Mouse (Mus musculus) thymus, adult 2 months (tissue): ENCODE results near the gene Slc25a23. TPM values are rescaled to one million over a fixed set of nuclear protein-coding genes. Genes with fewer than 3 reads are reported as not detected.

Experiments
- DNase-seq: peaks from one replicate; pipeline ENCODE4 v3.0.0; 2021
- H3K27ac ChIP-seq: fragments of 200-500 bp; 2 replicates; pipeline ENCODE4 v1.5.1; 2012; ENCODE audit warnings: low read length, control low read depth; ENCODE audit not compliant: control insufficient read depth, insufficient read depth
- H3K27me3 ChIP-seq: fragments of 200-500 bp; 2 replicates; pipeline ENCODE4 v1.6.1; 2012; ENCODE audit warnings: mild to moderate bottlenecking, low read length, moderate library complexity, mixed read lengths; ENCODE audit not compliant: control insufficient read depth, insufficient read depth
- H3K36me3 ChIP-seq: fragments of 200-500 bp; 2 replicates; pipeline ENCODE4 v1.6.1; 2012; ENCODE audit warnings: mild to moderate bottlenecking, low read length, moderate library complexity; ENCODE audit not compliant: control insufficient read depth, insufficient read depth
- H3K4me1 ChIP-seq: fragments of 200-500 bp; replicated peaks from 2 replicates; pipeline ENCODE4 v1.6.1; 2012; ENCODE audit warnings: low read length; ENCODE audit not compliant: control insufficient read depth, insufficient read depth
- H3K4me3 ChIP-seq: fragments of 200-500 bp; 2 replicates; pipeline ENCODE4 v1.5.1; 2012; ENCODE audit warnings: mild to moderate bottlenecking, low read length, control low read depth, moderate library complexity; ENCODE audit not compliant: control insufficient read depth, insufficient read depth
- CTCF ChIP-seq: fragments of 200-500 bp; IDR thresholded peaks from 2 replicates; pipeline ENCODE4 v1.5.1; 2012; ENCODE audit warnings: mild to moderate bottlenecking, control low read depth, low read length, moderate library complexity, borderline replicate concordance; ENCODE audit not compliant: control insufficient read depth, poor library complexity, insufficient read depth; ENCODE audit errors: extremely low read depth
- POLR2A ChIP-seq: fragments of 200-500 bp; IDR thresholded peaks from 2 replicates; pipeline ENCODE4 v1.6.1; 2012; ENCODE audit warnings: mild to moderate bottlenecking, low read length, control low read depth, moderate library complexity; ENCODE audit not compliant: control insufficient read depth, poor library complexity, insufficient read depth; ENCODE audit errors: extremely low read depth
- WGBS: fragments of 180-500 bp; shearing (Covaris S2); methylation state at CpG from one replicate; pipeline ENCODE4 v1.1.7; 2018; 5-methylcytosine and 5-hydroxymethylcytosine counted together
- polyA plus RNA-seq: library from polyadenylated mRNA; depleted of rRNA; stranded (reverse); fragments of >200 nt; gene quantifications from 2 replicates; pipeline ENCODE4 v1.2.3, GENCODE M21; 2012; rRNA removed

Gene Slc25a23
- 76.5 and 93.2 TPM in 2 replicates for polyA plus RNA-seq

GRCm38 (mm10) chr17:57059486-57059977 lies at the start of gene Slc25a23:
TSS of gene Slc25a23 (minus strand) at chr17:57059863.
- TF ChIP-seq CTCF (no peak), POLR2A (no peak)
- Histone ChIP-seq H3K4me3 (peak within 1 kb of the TSS; percentile 89), H3K27me3 (peaks cover 3% of the 10 kb centered on the region; the same call in 1 of the 2 replicates), H3K4me1 (peaks cover 26% of the 10 kb centered on the region), H3K36me3 (0 out of 2 replicates have a peak, but pooled peaks cover under 1% of the 10 kb centered on the region), H3K27ac (peak within 1 kb of the TSS; percentile 52)
- under 1% methylated on average over 45 of the region's 45 CpGs for WGBS
- peak; percentile 77 for DNase-seq

GRCm38 (mm10) chr17:57108666-57109171 lies 49.1 kb upstream of the Slc25a23 start:
- WGBS = 83% methylated on average over 5 of the region's 5 CpGs
- TF ChIP-seq POLR2A (no peak), CTCF (no peak)
- H3K36me3 ChIP-seq = no peaks in the 10 kb centered on the region
- peaks cover 14% of the 10 kb centered on the region for H3K4me1 ChIP-seq
- no peak for DNase-seq
- H3K27ac ChIP-seq = no peak overlapping the region
- H3K27me3 ChIP-seq = no peaks in the 10 kb centered on the region
- no peak overlapping the region for H3K4me3 ChIP-seq

DNA sequence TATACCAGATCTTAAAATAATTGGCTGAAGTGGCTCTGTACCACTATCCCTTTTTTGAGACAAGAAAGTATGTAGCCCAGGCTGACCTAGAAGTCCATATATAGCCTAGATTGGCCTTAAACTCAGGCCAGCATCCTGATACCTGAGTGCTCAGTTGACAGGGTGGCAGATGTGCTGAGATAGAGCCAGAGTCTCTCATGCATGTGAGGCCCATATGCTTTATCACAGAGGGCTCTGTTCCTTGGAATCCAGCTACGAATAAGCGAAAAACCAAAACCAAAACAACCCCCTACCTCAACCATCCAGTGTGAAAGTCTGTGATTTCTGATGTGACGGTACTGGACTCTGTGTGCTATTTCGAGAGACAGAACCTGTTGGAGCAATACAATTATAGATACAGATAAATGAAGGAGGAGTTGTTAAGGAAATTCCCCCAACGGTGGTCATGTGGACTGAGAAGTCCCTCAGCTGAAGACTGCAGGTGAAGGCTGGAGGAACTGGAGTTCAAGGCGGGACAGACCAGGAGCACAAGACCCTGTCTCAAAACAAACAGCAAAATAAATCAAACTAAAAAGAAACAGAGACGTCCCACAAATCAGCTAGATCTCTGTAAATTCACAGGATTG lies 48.5 kb upstream of the Slc25a23 start:
- Histone ChIP-seq H3K4me1 (peaks cover 18% of the 10 kb centered on the region), H3K27me3 (no peaks in the 10 kb centered on the region), H3K4me3 (no peak overlapping the region), H3K27ac (no peak overlapping the region), H3K36me3 (no peaks in the 10 kb centered on the region)
- TF ChIP-seq POLR2A (no peak), CTCF (no peak)
- no peak for DNase-seq
- WGBS = 99% methylated on average over 7 of the region's 7 CpGs

DNA sequence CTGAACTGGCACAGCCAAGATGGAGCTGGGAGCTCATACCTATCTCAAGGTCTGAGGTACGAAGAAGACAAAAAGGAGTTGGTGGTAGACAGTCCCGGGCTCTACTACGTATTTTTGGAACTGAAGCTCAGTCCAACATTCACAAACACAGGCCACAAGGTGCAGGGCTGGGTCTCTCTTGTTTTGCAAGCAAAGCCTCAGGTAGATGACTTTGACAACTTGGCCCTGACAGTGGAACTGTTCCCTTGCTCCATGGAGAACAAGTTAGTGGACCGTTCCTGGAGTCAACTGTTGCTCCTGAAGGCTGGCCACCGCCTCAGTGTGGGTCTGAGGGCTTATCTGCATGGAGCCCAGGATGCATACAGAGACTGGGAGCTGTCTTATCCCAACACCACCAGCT lies 47.4 kb upstream of the Slc25a23 start:
- no peak for DNase-seq
- 94% methylated on average over 5 of the region's 5 CpGs for WGBS
- Histone ChIP-seq H3K27ac (no peak overlapping the region), H3K4me3 (no peak overlapping the region), H3K4me1 (peaks cover 18% of the 10 kb centered on the region), H3K36me3 (no peaks in the 10 kb centered on the region), H3K27me3 (no peaks in the 10 kb centered on the region)
- no peak for TF ChIP-seq CTCF
- no peak for TF ChIP-seq POLR2A

DNA sequence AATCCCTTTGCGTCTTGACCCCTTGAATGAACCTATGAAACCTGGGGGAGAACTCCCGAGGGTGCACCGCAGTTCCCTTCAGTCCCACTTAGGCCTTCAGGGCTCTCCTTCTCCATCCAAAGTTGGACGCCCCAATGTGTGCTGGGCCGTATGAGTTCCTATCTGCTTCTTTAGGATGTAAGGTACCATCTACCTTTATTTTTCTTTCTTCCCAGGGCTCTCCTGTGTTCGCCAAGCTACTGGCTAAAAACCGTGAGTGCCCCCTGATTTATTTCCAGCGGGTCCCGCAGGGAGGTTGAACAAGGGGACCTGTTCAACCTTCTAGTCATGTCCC lies 46.3 kb upstream of the Slc25a23 start:
- Histone ChIP-seq H3K4me1 (peaks cover 18% of the 10 kb centered on the region), H3K36me3 (no peaks in the 10 kb centered on the region), H3K27ac (no peak overlapping the region), H3K27me3 (no peaks in the 10 kb centered on the region), H3K4me3 (peak overlapping the region; percentile 15; the same call in 1 of the 2 replicates)
- no peak for TF ChIP-seq POLR2A
- 51% methylated on average over 9 of the region's 9 CpGs for WGBS
- DNase-seq = no peak

DNA sequence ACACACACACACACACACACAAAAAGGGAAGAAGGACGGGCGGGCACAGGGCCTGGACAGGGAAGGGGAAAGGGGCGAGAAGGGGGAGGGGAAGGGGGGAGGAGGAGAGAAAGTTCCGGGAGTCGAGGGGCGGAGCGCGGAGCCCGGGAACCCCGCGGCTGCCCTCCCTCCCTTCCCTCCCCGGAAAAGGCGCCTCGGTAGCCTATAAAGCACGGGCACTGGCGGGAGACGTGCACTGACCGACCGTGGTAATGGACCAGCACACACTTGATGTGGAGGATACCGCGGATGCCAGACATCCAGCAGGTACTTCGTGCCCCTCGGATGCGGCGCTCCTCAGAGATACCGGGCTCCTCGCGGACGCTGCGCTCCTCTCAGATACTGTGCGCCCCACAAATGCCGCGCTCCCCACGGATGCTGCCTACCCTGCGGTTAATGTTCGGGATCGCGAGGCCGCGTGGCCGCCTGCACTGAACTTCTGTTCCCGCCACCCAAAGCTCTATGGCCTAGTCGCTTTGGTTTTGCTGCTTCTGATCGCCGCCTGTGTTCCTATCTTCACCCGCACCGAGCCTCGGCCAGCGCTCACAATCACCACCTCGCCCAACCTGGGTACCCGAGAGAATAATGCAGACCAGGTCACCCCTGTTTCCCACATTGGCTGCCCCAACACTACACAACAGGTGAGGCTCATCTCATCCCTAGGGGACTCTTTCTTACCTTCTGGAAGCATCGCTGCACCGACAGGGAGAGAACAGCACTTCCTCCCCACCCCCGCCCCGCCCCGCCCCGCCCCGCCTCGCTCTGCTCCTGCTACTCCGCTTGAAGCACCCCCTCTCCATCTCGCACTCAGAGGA lies 45.7 kb upstream of the Slc25a23 start, which contains the start of gene Tnfsf9:
TSS of gene Tnfsf9 (plus strand) at position 145 of the 854 bp plus-strand sequence.
- no peaks in the 10 kb centered on the region for H3K27me3 ChIP-seq
- DNase-seq = peak; percentile 34
- no peaks in the 10 kb centered on the region for H3K36me3 ChIP-seq
- H3K4me1 ChIP-seq = peaks cover 18% of the 10 kb centered on the region
- WGBS = under 1% methylated on average over 58 of the region's 61 CpGs
- H3K4me3 ChIP-seq = peak within 1 kb of the TSS; percentile 94
- TF ChIP-seq POLR2A = no peak
- TF ChIP-seq CTCF = no peak
- no peak within 1 kb of the TSS for H3K27ac ChIP-seq
